ENCODE assay signal across 8 mouse cellular contexts in genomic region chr13:24603591-24604009, GRCm38 (mm10). TPM values are rescaled to one million over a fixed set of nuclear protein-coding genes. Genes with fewer than 3 reads are reported as not detected.
A peak's percentile ranks its signal among the peaks of the same experiment; 100 is the strongest.
DNase-seq lines count a peak whose midpoint lies in the region; ATAC-seq and TF ChIP-seq lines count a peak whose summit lies in the region.

No protein-coding gene starts in this region.

- H3K4me2 ChIP-seq in heart, embryonic 12.5 days = peak overlapping the region; percentile 54
- no peak overlapping the region for H3K4me2 ChIP-seq in kidney, postnatal 0 days (ENCODE audit: low read length)
- peak overlapping the region; percentile 15; the same call in 1 of the 2 replicates for H3K4me2 ChIP-seq in midbrain, embryonic 11.5 days

- no peaks in the 10 kb centered on the region for H3K36me3 ChIP-seq in heart, embryonic 12.5 days
- H3K36me3 ChIP-seq in kidney, postnatal 0 days (ENCODE audit: insufficient read depth, low read length) = no peaks in the 10 kb centered on the region
- H3K36me3 ChIP-seq in midbrain, embryonic 11.5 days (ENCODE audit: control insufficient read depth, insufficient read depth, low read length) = no peaks in the 10 kb centered on the region

- H3K9me3 ChIP-seq in heart, embryonic 12.5 days (replicated peaks) = no peaks in the 10 kb centered on the region
- no peaks in the 10 kb centered on the region for H3K9me3 ChIP-seq in kidney, postnatal 0 days (replicated peaks; ENCODE audit: low read length)
- no peaks in the 10 kb centered on the region for H3K9me3 ChIP-seq in midbrain, embryonic 11.5 days (ENCODE audit: control insufficient read depth, low read length)

- no peak for TF ChIP-seq CTCF in kidney, postnatal 0 days (IDR thresholded peaks at IDR 0.05; ENCODE audit: low read depth)

- intact Hi-C loops in gastrocnemius, postnatal 36 days (cut with DNase I) = no loop called here

- H3K4me3 ChIP-seq in heart, embryonic 12.5 days = no peak overlapping the region
- H3K4me3 ChIP-seq in kidney, postnatal 0 days (replicated peaks; ENCODE audit: low read depth, low read length) = no peak overlapping the region
- no peak overlapping the region for H3K4me3 ChIP-seq in midbrain, embryonic 11.5 days (ENCODE audit: low read depth, low read length)

- H3K9ac ChIP-seq in heart, embryonic 12.5 days = peak overlapping the region; percentile 35; the same call in 1 of the 2 replicates
- H3K9ac ChIP-seq in kidney, postnatal 0 days (ENCODE audit: low read depth, low read length) = no peak overlapping the region
- no peak overlapping the region for H3K9ac ChIP-seq in midbrain, embryonic 11.5 days (ENCODE audit: low read length)

- no peaks in the 10 kb centered on the region for H3K27me3 ChIP-seq in heart, embryonic 12.5 days (replicated peaks)
- H3K27me3 ChIP-seq in kidney, postnatal 0 days (ENCODE audit: insufficient read depth, low read length) = no peaks in the 10 kb centered on the region
- H3K27me3 ChIP-seq in midbrain, embryonic 11.5 days (ENCODE audit: control insufficient read depth, insufficient read depth, low read length) = no peaks in the 10 kb centered on the region

- 16% methylated on average over 11 of the region's 11 CpGs for WGBS in heart, embryonic 12.5 days
- 19% methylated on average over 11 of the region's 11 CpGs for WGBS in kidney, postnatal 0 days
- WGBS in midbrain, embryonic 11.5 days = 23% methylated on average over 11 of the region's 11 CpGs

- DNase-seq in gastrocnemius, postnatal 10 days = peak; percentile 18
- DNase-seq in gastrocnemius, postnatal 36 days = no peak
- peak; percentile 15 to 38 for DNase-seq in adrenal gland, postnatal 36 days
- DNase-seq in kidney, postnatal 0 days (ENCODE audit: low spot score) = peak; percentile 54
- peak; percentile 87 for DNase-seq in midbrain, embryonic 11.5 days (ENCODE audit: low spot score, missing footprints)
- no peak for DNase-seq in cerebellum, postnatal 36 days
- no peak for DNase-seq in Muller cell, postnatal 12 days (ENCODE audit: inconsistent ontology term)

- H3K4me1 ChIP-seq in heart, embryonic 12.5 days (replicated peaks) = peaks cover 46% of the 10 kb centered on the region
- peaks cover 18% of the 10 kb centered on the region for H3K4me1 ChIP-seq in kidney, postnatal 0 days (replicated peaks; ENCODE audit: insufficient read depth, low read length)
- peaks cover 16% of the 10 kb centered on the region for H3K4me1 ChIP-seq in midbrain, embryonic 11.5 days (ENCODE audit: control insufficient read depth, insufficient read depth, low read length)

- peak; percentile 36; the same call in 1 of the 2 replicates for ATAC-seq in heart, embryonic 12.5 days (ENCODE audit: insufficient number of reproducible peaks, low FRiP score)
- no peak for ATAC-seq in kidney, postnatal 0 days (replicated peaks; ENCODE audit: low FRiP score, low read depth)
- no peak for ATAC-seq in midbrain, embryonic 11.5 days (ENCODE audit: low FRiP score)

- H3K27ac ChIP-seq in heart, embryonic 12.5 days (ENCODE audit: poor library complexity, severe bottlenecking) = peak overlapping the region; percentile 89
- no peak overlapping the region for H3K27ac ChIP-seq in kidney, postnatal 0 days
- H3K27ac ChIP-seq in midbrain, embryonic 11.5 days (ENCODE audit: low read depth, low read length) = no peak overlapping the region

RNA-seq across cellular contexts. Expression of gene Ripor2, which starts 21.6 kb away (rescaled TPM):
- total RNA-seq in gastrocnemius, postnatal 10 days (2021) = 10 to 100 TPM; 10.2 to 11.9 TPM
- total RNA-seq in gastrocnemius, postnatal 36 days (2021) = 1 to 10 TPM; 2.5 to 5.4 TPM
- 1 to 10 TPM; 2.6 to 4.2 TPM for total RNA-seq in adrenal gland, postnatal 36 days (2021)
- polyA plus RNA-seq in heart, embryonic 12.5 days (2016; fragmentation: Nextera tagmentation; extraction: Ambion mirVana) = 10.5 and 10.9 TPM in 2 replicates
- polyA plus RNA-seq in kidney, postnatal 0 days (2015; fragmentation: Nextera tagmentation; extraction: Ambion mirVana) = 2.2 and 2.3 TPM in 2 replicates
- polyA plus RNA-seq in midbrain, embryonic 11.5 days (2014; fragmentation: Nextera tagmentation; extraction: Ambion mirVana) = 9.2 and 11.1 TPM in 2 replicates

Comparison
In these comparisons a context has a peak if more than half of its experiments do, and no peak if none do; other contexts are left out.
1. DNase-seq: peak in gastrocnemius, postnatal 10 days (single experiment), adrenal gland, postnatal 36 days (2 of 2), kidney, postnatal 0 days (single experiment) and midbrain, embryonic 11.5 days (single experiment); none in gastrocnemius, postnatal 36 days (0 of 2), cerebellum, postnatal 36 days (0 of 2) and Muller cell, postnatal 12 days (single experiment).